Mouse (Mus musculus) neural tube, embryonic 10.5 days (tissue): ENCODE measurements at regions not wholly inside any gene's neighbourhood (a gene's known extent, or its start where the extent isn't known, plus 50 kb on each side); places are given as distances from the start of the nearest gene placed in this dataset.
A peak's percentile ranks its signal among the peaks of the same experiment; 100 is the strongest.

ENCODE experiments used
- DNase-seq: peaks from one replicate; pipeline ENCODE4 v3.0.0-alpha.2; 2017; ENCODE audit warnings: low spot score; ENCODE audit errors: extremely low spot score

DNA sequence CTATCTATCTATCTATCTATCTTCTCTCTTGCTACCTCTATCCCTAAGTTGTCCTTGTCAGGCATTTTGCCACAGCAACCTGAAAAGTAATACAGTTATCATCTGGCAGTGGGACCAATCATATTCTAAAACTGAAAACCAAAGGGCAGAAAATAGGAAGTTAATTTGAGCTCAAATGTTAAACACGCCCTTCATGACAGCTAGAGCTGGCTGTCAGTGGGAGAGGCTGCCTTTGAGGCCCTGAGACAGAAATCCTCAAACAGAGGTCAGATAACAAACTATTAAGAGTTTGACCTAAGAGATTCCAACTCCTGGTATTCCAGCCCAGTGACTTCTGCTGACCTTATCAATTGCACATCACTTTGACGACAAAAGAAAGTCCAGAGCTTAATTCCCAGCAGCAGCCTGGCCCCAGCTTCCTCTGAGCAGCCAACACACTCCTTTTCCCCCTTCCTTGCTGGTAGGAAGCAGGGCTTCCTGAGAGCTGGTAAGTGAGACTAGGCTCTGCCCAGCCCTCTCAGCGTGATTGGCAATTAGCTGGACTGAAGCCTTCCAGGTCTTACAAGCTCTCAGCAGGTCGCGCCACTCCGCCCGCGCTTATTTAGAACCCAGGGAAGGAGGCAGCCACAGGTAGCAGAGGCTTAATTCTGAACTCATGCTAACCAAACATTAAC lies 250.0 kb downstream of the Sec61b start:
- no peak for DNase-seq

DNA sequence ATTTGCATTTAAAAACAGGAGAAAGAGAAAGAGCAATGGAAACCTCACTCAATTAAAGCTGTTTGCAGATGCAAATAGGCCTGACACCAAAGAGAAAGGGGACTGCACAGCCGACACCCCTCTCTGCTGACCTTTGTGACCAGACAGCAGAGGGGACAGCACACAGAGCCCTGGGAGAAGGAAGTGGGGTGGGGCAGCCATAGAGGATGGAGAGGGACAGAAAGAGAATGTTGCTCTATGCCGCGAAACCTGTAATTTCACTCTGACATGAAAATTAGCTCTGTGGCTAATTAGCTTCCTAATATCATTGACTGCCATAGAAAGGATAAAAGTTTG lies 250.5 kb downstream of the Sec61b start:
- DNase-seq, result no peak

DNA sequence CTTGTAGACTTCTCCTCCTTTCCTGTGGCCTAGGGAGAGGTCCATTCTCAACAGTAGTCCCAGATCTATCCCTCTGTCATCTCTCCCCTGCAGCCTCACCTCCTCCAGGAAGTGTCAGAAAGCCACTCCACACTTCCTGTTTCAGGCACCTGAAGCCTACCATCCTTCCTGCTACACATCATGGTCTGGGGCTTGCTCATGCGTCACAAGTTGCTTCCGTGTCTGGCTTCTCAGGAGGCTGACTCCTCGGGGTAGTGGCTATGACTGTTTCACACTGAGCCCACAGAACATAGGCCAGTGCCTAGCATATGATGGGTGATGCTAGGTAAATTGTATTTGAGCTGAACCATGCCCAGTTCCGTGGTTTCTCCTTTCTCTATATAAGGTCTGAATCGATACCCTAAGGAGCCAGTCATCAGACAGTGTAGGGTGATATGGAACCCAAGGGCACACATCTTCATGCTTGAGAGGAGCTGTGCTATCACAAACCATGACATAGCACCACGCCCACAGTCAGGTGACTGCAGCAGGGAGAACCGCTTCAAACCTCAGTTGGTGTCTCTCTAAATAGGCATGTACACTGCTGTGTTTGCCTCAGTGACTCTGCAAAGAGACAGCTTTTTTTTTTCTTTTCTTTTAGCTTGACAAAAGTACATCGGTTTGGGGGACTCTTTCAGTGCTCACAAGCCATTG lies 272.2 kb downstream of the Sec61b start:
- DNase-seq, result no peak

DNA sequence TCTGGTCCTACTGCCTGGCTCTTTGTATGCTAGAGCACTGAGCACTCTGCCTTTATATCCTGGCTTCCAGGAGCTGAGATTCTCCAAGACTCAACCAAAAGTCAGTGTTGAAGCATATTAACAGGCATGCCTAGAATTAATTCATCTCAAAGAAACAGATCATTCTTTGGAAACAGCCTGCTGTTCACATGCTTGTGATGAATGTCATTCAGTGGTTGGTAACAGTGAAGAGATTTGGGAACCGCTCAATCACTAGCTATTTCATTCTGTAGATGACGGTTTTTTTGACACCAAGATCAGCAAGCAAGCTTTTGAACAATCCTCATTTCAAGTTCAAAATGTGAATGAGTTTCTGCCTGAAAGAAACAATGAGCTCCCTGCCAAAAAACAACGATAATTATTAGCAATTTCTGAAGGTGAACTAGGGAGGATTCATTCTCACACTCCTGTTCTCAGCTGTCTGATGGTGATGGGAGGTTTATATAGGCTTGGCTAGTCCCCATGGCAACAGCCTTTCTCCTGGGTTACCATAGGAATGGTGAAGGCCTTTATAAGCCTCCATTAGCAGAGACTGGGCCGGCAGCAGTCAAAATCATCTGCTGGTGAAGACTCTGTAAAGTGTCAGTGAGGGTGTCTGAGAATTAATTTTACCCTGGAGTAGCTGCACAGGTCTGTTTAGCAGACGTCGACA lies 272.6 kb upstream of the Nr4a3 start:
- DNase-seq, result no peak

DNA sequence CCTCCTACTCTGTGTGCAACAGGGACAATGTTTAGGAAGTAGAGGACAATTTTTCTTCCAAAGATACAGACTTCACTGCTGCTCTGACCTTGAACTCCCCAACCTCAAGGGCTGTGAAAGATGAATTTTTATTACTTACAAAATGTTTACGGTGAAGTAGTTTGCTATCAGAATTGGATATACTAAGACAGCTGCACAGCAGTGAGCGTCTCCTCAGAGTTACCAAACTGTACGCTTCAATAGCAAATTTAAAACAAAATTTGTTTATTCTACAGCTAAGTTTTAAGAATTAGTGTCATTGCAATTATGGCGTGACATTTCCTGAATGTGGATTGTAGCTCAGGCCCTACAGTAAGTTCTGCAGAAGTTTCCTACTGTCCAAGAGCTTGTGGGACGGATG lies 270.3 kb upstream of the Nr4a3 start:
- no peak for DNase-seq

DNA sequence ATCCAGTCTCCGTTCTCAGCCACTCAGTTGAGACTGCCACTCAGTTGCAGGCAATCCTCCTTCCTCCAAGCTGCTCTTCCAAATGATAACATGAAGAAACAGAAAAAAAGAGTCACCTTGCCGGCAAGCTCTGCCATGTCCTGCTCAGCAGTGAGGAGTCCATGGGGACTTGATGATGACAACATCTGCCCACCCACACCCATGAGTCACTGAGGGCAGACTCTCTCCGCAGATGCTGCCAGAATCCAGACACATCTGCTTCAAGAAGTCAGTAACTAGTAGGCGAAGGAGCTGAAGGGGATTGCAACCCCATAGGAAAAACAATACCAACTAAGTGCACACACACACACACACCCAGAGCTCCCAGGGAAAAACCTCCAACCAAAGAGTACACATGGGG lies 263.9 kb upstream of the Nr4a3 start:
- DNase-seq, result no peak

DNA sequence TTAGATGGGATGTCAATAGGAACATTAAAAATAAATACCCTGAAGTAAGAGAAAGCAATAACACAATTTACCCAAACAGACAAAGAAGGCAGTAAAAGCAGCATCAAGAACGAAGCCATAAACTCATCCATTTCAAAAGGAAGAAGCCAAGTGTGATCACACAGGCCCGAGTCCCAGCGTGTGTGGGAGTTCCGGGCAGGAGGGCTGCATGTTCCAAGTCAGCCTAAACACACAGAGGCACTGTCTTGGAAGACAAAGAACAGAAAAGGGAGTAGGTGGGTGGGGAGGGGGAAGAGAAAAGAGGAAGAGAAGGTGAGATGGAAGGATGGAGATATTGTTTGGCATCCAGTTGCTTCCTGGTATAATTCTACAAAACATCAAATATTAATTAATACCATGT lies 248.0 kb upstream of the Nr4a3 start:
- DNase-seq, result no peak

DNA sequence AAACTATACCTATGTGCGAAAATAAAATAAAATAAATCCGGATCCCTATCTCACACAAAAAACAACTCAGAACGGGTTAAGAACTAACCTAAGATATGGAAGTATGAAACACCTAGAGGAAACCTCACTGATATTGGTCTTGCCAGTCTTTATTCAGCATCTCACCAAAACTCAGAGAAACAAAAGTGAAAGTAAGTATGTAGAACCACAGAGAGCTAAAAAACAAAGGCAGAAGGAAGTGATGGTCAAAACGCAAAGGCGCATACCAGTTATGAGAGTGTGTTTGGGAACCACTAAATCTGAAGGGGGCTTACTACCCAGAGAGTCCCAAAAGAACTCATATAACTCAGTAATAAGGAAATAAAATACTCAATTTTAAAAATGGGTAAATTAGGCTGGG lies 245.8 kb upstream of the Nr4a3 start:
- DNase-seq, result no peak

DNA sequence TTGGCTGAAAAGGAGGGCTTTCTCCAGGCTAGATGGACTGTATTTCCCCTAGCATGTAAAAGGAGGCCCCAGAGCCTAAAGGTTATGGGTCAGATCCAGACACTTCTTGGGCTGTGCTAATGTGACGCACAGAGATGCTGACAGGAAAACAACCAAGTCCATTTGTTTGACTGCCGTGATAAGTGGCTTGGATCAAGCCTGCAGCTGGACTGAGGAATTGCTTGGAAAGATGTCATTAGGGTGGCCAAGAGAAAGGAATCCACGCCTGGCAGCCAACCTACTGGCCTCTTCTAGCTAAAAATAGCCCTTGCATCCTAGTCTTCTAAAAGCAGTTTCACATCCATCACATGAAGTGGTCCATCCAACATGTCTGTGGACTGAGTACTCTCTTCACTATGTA lies 241.8 kb upstream of the Nr4a3 start:
- DNase-seq, result no peak

DNA sequence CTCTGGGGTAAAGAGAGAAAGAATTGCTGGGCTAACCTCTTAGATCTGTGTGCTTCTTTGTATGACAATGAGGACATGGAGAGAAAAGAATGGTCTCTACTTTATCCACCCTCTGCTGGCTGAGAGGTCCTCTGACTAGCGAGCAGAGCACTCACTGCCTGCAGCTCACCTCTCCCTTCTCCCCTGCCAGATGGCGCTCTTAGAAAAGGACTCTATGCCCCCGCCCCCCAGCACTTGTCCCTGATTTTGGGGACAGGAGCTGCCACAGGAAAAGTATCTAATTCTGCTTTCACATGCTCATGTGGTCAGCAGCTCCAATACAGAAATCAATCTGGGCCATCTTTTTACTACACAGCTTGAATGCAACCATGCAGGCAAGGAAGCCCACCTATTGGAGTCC lies 237.1 kb upstream of the Nr4a3 start:
- no peak for DNase-seq

DNA sequence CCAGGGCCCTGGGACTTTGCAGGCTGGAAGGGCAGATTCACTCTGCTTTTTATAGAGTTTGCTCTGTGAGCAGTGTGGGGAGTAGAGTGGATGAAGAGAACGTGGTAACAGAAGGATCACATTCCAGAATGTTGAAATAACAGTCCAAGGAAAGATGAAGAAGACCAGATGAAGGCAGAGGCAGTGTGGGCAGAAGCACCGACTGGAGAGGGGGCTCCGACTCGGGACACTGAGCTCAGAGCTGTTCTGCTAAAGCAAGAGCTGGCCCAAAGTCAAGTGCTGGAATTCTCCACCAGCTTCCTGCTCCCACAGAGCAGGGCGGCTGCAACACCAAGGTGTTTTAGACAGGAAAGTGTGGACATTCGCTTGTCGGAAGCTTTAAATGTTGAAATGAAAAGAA lies 230.9 kb upstream of the Nr4a3 start:
- no peak for DNase-seq

DNA sequence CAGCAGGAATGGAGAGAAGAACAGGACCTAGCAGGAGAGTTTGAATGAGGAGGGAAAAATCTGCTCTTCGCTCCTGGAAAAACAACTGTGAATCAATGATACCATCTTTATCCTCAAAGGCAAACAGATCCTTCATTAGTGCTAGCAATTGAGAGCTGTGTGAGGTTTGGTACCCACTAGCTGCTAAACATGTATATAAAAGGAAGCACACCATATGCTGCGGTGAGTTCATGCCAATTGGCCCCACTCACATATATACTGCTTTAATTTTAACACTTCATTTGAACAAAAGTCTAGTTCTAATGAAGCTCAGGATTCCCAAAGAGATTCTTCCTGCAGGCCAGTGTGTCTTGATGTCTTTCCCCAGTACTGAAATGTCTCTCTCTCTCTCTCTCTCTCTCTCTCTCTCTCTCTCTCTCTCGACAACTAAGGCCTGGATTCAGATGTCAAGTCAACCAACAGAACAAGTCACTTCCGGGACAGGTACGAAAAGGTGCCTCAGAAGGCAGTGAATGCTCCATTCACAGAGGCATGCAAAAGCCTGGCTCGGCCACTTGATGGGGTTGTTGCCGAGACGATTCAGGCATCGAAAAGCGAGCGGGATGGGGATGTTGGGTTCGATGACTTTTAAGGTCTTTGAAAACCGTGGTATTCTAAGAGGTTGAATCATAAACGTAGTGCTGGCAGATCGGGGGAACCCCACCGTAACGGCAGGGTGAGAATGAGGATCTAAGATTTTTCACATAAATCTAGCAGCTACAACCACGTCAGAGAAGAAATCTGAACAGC lies 226.4 kb upstream of the Nr4a3 start:
- DNase-seq, result no peak

DNA sequence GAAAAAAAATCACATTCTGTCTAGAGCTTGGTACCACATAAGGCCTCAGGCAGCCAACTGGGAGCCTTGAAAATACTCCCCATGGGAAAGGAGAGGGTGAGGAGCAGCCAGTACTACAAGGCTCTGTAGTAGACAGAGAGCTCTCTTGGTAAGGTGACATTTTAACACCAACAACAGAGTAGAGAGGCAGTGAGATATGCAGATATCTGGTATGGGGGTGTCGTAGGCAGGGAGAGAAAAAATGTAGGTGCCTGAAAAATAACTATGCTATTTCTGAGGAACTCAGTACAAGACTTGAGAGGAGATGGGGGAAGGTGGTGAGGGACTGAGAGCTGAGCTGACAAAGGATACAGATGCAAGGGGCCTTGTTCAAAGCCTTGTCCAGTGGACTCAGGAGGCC lies 224.4 kb upstream of the Nr4a3 start:
- no peak for DNase-seq

DNA sequence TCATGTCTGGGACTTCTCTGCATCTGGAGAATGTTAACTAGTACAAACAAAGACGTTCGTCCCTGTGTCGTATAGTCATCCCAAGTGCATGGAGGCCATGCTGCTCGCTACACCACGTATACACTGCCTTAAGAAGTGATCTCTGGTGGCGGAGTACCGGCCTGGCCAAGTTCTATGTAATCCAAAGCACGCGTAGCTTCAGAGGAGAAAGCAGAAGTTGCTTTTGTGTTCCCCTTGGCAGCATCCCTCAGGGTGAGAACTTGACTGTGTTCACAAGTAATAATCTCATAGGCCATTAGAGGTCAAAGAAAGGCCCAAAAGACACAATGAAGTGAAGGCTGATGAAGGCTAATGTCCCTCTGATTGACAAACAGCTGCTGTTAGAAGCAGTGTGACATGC lies 221.7 kb upstream of the Nr4a3 start:
- DNase-seq, result no peak

DNA sequence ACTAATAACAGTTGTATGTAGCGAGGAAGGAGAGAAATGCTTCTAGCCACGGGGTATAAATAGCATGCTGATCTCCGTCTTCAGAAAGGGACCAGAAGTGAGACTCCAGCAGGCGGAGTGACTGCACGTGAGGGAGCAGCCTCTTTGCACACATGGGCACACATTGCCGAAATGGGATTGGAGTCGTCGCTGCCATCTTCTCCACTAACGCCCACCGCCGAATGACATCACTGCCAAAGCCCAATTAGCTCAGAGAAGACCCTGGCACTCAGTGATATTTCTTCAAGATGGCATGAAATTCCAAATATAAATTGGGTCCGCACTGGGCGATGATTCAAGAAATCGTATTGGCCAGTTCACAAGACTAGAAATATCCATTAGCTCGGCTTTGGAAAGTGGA lies 220.9 kb upstream of the Nr4a3 start:
- no peak for DNase-seq

DNA sequence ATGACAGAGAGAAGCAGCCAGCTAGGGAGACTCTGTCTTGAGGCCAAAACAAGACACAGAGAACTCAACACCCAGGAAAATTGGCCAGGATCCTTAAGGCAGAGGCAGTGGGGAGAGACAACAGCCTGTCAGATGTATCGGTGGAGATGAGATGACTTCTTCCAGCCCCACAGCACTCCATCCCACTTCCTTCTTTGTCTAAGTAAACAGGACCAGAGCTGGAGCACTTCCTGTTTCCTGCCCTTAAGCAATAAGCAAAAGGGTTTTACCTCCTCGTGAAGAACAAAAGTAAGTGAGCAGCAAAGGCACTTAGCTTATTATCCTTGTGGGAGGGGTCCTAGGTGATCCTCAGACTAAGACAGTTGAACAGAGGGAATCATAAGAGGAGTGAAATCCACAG lies 212.0 kb upstream of the Nr4a3 start:
- DNase-seq, result no peak

DNA sequence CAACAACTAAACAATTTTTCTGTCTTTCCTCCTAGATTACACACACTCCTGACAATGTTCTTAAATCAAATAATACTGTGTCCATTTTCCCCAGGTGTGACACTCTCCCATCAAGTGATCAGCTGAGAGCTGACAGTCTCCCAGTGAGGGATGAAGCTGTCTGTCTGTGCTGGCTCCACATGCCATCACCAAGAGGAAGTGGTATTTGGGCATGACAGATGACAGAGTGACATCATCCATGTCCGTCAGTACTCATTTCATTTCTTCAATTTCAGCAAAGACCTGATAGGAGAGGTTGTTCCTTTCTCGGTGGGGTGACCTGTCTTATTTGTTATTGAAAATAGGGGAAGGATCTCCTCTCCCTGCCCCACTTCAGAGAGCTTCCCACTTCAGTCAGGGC lies 206.5 kb upstream of the Nr4a3 start:
- DNase-seq, result no peak

DNA sequence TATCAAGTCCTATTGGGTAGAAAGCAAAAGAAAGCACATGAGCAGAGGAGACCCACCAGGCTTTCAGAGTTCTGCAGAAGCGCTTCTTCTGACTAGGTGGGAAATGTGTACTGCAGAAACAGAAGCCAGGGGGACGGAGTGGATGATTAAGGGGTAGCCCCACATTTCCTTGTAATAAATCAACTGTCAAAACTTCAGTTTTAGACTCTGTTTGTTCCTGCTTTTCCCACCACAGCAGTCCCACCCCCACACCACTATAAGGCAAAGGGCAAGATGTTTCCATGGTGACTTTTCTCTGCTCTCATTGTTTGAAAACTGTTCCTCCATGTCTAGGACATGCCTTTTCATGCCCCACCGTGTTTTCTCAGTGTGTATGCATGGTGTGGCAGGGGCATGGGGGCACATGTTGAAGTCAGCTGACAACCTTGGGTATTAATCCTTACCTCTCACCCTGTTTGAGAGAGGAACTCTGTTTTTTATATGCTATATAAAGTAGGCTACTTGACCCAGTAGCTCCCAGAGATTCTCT lies 202.8 kb upstream of the Nr4a3 start:
- DNase-seq, result no peak

DNA sequence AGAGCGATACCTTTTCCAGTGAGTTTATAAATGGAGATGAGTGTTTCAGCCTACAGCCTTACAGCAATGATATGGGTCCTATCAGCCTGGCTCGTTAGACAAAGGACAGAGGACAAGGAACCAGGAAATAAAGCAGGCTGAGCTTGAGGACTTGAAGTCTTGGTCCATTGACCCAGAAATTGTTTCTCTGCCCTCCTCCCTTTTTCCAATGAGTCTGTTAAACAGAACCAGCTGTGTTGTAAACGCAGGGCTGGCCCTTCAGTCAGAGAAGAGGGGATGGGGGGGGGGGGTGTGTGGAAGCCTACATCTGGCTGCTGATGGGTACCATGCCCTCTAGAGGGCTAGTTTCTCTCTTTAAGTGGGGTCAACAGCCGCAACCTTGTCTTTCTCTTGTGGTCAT lies 199.7 kb upstream of the Nr4a3 start:
- peak; percentile 21 for DNase-seq

DNA sequence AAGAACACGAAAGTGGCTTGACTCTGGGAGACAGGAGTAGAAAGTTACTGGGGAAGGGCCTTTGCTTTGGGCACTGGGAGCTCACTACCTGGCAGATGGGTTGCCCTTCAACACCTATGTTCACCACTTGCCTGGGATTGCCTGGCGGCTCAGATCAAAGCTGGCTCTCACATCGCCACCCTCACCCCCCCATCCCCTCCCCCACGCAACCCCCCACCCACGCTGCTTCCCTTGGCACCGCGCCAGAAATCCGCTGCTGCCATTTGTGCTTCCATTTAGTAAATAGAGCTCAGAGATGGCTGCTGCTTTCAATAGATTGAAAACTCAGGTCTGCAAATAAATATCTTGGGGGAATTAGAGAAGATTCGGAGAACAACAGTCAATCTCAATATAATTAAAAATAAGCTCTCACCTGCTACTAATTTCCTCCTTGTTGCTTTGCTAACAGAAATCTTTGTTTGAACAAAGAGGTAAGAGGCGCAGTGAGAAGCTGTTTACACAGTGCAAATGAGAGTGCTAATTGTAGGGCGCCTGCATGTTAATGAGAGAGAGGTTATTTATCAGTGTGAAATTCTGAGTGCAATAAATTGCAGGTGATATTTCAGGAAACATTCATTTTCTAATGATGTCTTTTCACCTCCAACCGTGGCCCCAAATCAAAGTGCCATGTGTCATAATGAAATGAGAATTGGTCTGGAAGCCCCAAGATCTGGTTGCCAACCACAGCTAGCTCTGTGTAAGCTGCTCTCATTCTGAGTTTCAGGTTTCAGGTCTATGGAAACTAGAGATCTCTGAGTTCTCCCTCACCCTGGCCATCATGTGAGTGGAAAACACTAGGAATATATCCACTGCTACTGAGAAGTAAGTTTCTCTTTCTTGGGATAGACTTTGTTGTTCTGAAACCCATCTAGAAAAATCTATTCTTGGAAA lies 198.3 kb upstream of the Nr4a3 start:
- no peak for DNase-seq

DNA sequence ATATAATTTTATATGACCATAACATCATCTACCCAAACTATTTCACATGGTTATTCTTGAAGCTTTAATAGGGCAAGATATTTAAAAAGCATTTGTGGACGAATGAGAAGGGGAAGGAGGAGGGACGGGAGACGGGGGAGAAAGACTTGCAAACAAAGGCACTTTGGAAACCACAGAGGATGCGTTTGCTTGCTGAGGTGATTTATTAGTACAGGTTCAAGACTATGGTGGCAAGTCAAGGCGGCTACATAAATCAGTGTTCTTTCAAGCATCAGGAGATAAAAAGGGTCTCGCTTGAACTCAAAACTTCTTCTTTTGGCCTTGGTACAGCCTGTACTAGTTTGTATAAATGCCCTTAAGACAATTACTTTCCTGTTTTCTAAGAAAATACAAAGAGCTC lies 183.8 kb upstream of the Nr4a3 start:
- no peak for DNase-seq
